Mouse (Mus musculus) hindbrain, embryonic 12.5 days (tissue): ENCODE measurements at regions not wholly inside any gene's neighbourhood (a gene's known extent, or its start where the extent isn't known, plus 50 kb on each side); places are given as distances from the start of the nearest gene placed in this dataset.
"Not testable (repeated sequence)": the region's sequence is repeated elsewhere in the genome, so short reads cannot be mapped to it uniquely, and the experiment has no call there.

Source experiments
- ATAC-seq: fragments of 200-750 bp; cut with Nextera tagmentation; 2 replicates; pipeline ENCODE4 v1.8.0; 2017; ENCODE audit warnings: moderate TSS enrichment; ENCODE audit not compliant: low FRiP score
- H3K27ac ChIP-seq: fragments of 300-500 bp; sonication (generic); 2 replicates; pipeline ENCODE4 v1.5.1; 2016; ENCODE audit warnings: mild to moderate bottlenecking
- H3K27me3 ChIP-seq: fragments of 300-500 bp; sonication (generic); 2 replicates; pipeline ENCODE4 v1.6.1; 2016; ENCODE audit warnings: mild to moderate bottlenecking
- H3K36me3 ChIP-seq: fragments of 300-500 bp; sonication (generic); 2 replicates; pipeline ENCODE4 v1.6.1; 2016; ENCODE audit warnings: mild to moderate bottlenecking
- H3K4me1 ChIP-seq: fragments of 300-500 bp; sonication (generic); 2 replicates; pipeline ENCODE4 v1.6.1; 2016
- H3K4me2 ChIP-seq: fragments of 300-500 bp; sonication (generic); replicated peaks from 2 replicates; pipeline ENCODE4 v1.6.1; 2016; ENCODE audit warnings: mild to moderate bottlenecking
- H3K4me3 ChIP-seq: fragments of 300-500 bp; sonication (generic); 2 replicates; pipeline ENCODE4 v1.5.1; 2016; ENCODE audit warnings: mild to moderate bottlenecking
- H3K9ac ChIP-seq: fragments of 300-500 bp; sonication (generic); 2 replicates; pipeline ENCODE4 v1.6.1; 2016; ENCODE audit warnings: mild to moderate bottlenecking, moderate library complexity
- H3K9me3 ChIP-seq: fragments of 300-500 bp; sonication (generic); replicated peaks from 2 replicates; pipeline ENCODE4 v1.6.1; 2016; ENCODE audit warnings: mild to moderate bottlenecking
- WGBS: fragments of 180-500 bp; shearing (Covaris S2); methylation state at CpG from one replicate; pipeline ENCODE4 v1.1.7; 2016; 5-methylcytosine and 5-hydroxymethylcytosine counted together

- Histone ChIP-seq H3K36me3 (no peaks in the 10 kb centered on the region), H3K4me2 (no peak overlapping the region), H3K27ac (no peak overlapping the region), H3K4me1 (no peaks in the 10 kb centered on the region), H3K4me3 (no peak overlapping the region), H3K9ac (no peak overlapping the region), H3K9me3 (no peaks in the 10 kb centered on the region), H3K27me3 (no peaks in the 10 kb centered on the region)
- 18% methylated on average over 4 of the region's 4 CpGs for WGBS
- ATAC-seq: 0 out of 2 replicates have a peak, but pooled peaks have one; percentile 19
These were observed 72.2 kb downstream of the Trim42 start for GRCm38 (mm10) chr9:97297538-97297937.

DNA sequence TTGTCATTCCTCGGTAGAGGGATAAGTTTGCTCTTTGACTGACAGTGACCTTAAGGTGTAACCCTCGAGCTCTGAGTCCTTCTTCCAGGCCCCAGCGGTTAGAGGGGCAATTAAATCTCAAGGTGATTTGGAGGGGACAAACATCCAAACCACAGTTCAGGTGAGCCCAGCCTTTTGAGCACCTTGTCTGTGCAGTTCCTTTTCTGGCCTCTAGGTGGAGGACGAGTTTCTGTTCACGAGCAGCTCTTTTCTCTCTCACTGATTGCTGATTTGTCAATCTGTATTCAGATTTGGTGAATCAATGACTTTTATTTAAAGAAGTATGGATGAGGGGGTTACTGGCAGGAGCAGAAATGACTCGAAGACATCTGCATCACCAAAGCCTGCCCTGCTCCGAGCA lies 74.0 kb downstream of the Trim42 start:
- Histone ChIP-seq H3K9me3 (no peaks in the 10 kb centered on the region), H3K9ac (no peak overlapping the region), H3K4me2 (no peak overlapping the region), H3K27ac (no peak overlapping the region), H3K36me3 (no peaks in the 10 kb centered on the region), H3K27me3 (no peaks in the 10 kb centered on the region), H3K4me1 (no peaks in the 10 kb centered on the region), H3K4me3 (no peak overlapping the region)
- ATAC-seq: no peak
- WGBS: 33% methylated on average over 7 of the region's 7 CpGs

GRCm38 (mm10) chr9:97291870-97292269 lies 77.9 kb downstream of the Trim42 start:
- ATAC-seq: no peak
- H3K4me1 ChIP-seq: no peaks in the 10 kb centered on the region

GRCm38 (mm10) chr9:97284282-97284802 lies 85.4 kb downstream of the Trim42 start:
- Histone ChIP-seq H3K36me3 (no peaks in the 10 kb centered on the region), H3K4me3 (no peak overlapping the region), H3K4me1 (no peaks in the 10 kb centered on the region; the same call in 1 of the 2 replicates), H3K9me3 (no peaks in the 10 kb centered on the region), H3K27ac (no peak overlapping the region), H3K9ac (no peak overlapping the region), H3K4me2 (no peak overlapping the region), H3K27me3 (no peaks in the 10 kb centered on the region)
- WGBS: 52% methylated on average over 7 of the region's 7 CpGs
- ATAC-seq: no peak; the same call in 1 of the 2 replicates

More at GRCm38 (mm10) chr9:97291870-97292269, 77.9 kb downstream of the Trim42 start:
- H3K27me3 ChIP-seq: no peaks in the 10 kb centered on the region
- H3K9ac ChIP-seq: no peak overlapping the region
- WGBS: 77% methylated on average over 1 of the region's 1 CpGs
- H3K27ac ChIP-seq: no peak overlapping the region
- H3K36me3 ChIP-seq: no peaks in the 10 kb centered on the region
- H3K9me3 ChIP-seq: no peaks in the 10 kb centered on the region
- no peak overlapping the region for H3K4me2 ChIP-seq
- H3K4me3 ChIP-seq: no peak overlapping the region

- Histone ChIP-seq H3K4me3 (no peak overlapping the region), H3K9me3 (no peaks in the 10 kb centered on the region), H3K27ac (no peak overlapping the region), H3K27me3 (no peaks in the 10 kb centered on the region), H3K4me2 (no peak overlapping the region), H3K36me3 (no peaks in the 10 kb centered on the region), H3K4me1 (no peaks in the 10 kb centered on the region; the same call in 1 of the 2 replicates), H3K9ac (no peak overlapping the region)
- no peak for ATAC-seq
- WGBS: 88% methylated on average over 3 of the region's 3 CpGs
These were observed 87.7 kb downstream of the Trim42 start for GRCm38 (mm10) chr9:97282090-97282489.

DNA sequence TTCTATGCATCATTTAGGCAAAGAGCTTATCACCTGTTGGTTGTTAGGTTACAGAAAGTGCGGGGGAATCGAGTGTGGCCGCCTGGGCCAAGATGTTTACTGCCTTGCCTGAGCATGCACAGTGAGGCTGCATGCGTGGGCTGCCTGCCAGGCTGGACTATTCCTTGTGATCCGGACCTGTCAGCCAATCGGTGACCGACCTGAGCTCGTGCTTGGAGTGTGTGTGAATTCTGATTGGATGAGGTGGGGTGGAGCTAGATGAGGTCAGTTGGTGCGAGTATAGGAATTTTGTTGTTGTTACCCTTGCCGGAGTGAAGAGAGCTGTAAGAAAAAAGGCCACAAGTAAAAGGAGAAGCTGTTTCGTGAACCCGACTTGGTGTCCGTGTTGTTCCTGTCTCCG lies 94.3 kb downstream of the Trim42 start:
- H3K4me1 ChIP-seq, ATAC-seq, H3K27ac ChIP-seq, H3K4me3 ChIP-seq, H3K36me3 ChIP-seq, H3K9ac ChIP-seq, H3K9me3 ChIP-seq, H3K27me3 ChIP-seq, H3K4me2 ChIP-seq: not testable (repeated sequence)
- WGBS: 86% methylated on average over 14 of the region's 14 CpGs

- Histone ChIP-seq H3K9me3 (no peaks in the 10 kb centered on the region), H3K27me3 (no peaks in the 10 kb centered on the region), H3K9ac (no peak overlapping the region), H3K27ac (no peak overlapping the region), H3K36me3 (no peaks in the 10 kb centered on the region), H3K4me2 (no peak overlapping the region), H3K4me3 (no peak overlapping the region), H3K4me1 (no peaks in the 10 kb centered on the region)
- 96% methylated on average over 7 of the region's 7 CpGs for WGBS
- no peak for ATAC-seq
These were observed 95.9 kb downstream of the Trim42 start for GRCm38 (mm10) chr9:97273891-97274290.

- no peaks in the 10 kb centered on the region for H3K9me3 ChIP-seq
- H3K27ac ChIP-seq: no peak overlapping the region
- no peak for ATAC-seq
- H3K9ac ChIP-seq: no peak overlapping the region
- H3K36me3 ChIP-seq: no peaks in the 10 kb centered on the region
- H3K4me1 ChIP-seq: no peaks in the 10 kb centered on the region
- no peak overlapping the region for H3K4me2 ChIP-seq
- WGBS: 94% methylated on average over 8 of the region's 8 CpGs
- no peaks in the 10 kb centered on the region for H3K27me3 ChIP-seq
- H3K4me3 ChIP-seq: no peak overlapping the region
These were observed 97.7 kb downstream of the Trim42 start for GRCm38 (mm10) chr9:97272061-97272460.

GRCm38 (mm10) chr9:97247621-97248020 lies 122.1 kb downstream of the Trim42 start:
- no peaks in the 10 kb centered on the region for H3K36me3 ChIP-seq
- 97% methylated on average over 1 of the region's 1 CpGs for WGBS
- no peak overlapping the region for H3K4me2 ChIP-seq
- H3K4me3 ChIP-seq: no peak overlapping the region
- H3K27me3 ChIP-seq: no peaks in the 10 kb centered on the region
- no peak overlapping the region for H3K9ac ChIP-seq
- H3K9me3 ChIP-seq: no peaks in the 10 kb centered on the region
- no peak overlapping the region for H3K27ac ChIP-seq
- H3K4me1 ChIP-seq: no peaks in the 10 kb centered on the region
- no peak for ATAC-seq

DNA sequence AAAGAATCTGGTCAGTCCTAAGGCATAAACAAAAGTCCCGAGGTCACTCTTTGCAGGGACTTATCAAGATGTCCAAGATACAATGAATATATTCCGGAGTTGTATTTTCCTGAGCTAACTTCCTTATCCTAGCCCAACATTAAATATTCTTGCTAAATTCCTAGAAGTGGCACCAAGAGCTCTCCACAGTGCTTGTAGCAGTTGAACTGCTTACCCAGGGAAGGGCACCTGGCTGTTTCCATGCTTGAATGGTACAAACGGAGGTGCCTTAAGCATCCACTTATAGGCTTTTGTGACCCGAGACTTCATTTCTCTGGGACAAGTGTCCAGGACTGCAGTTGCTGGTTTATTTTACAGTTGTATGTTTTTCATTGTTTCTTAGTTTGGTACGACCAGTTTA lies 115.1 kb upstream of the Slc25a36 start:
- no peak for ATAC-seq
- WGBS: 87% methylated on average over 5 of the region's 5 CpGs
- H3K4me2 ChIP-seq: no peak overlapping the region
- H3K4me1 ChIP-seq: peaks cover 12% of the 10 kb centered on the region
- no peaks in the 10 kb centered on the region for H3K27me3 ChIP-seq
- H3K9me3 ChIP-seq: no peaks in the 10 kb centered on the region
- H3K27ac ChIP-seq: no peak overlapping the region
- no peak overlapping the region for H3K4me3 ChIP-seq
- H3K9ac ChIP-seq: no peak overlapping the region
- no peaks in the 10 kb centered on the region for H3K36me3 ChIP-seq

- ATAC-seq: no peak
- Histone ChIP-seq H3K4me1 (peaks cover 12% of the 10 kb centered on the region), H3K9me3 (no peaks in the 10 kb centered on the region), H3K4me3 (no peak overlapping the region), H3K27ac (no peak overlapping the region), H3K9ac (no peak overlapping the region), H3K36me3 (no peaks in the 10 kb centered on the region), H3K4me2 (peak overlapping the region; percentile 24; the same call in 1 of the 2 replicates), H3K27me3 (no peaks in the 10 kb centered on the region)
- WGBS: 25% methylated on average over 7 of the region's 7 CpGs
These were observed 113.6 kb upstream of the Slc25a36 start for GRCm38 (mm10) chr9:97224549-97224948.

GRCm38 (mm10) chr9:97214806-97215205 lies 103.8 kb upstream of the Slc25a36 start:
- H3K9me3 ChIP-seq: no peaks in the 10 kb centered on the region
- H3K27ac ChIP-seq: no peak overlapping the region
- no peak overlapping the region for H3K4me3 ChIP-seq
- no peak overlapping the region for H3K9ac ChIP-seq
- WGBS: 50% methylated on average over 2 of the region's 2 CpGs
- no peak overlapping the region for H3K4me2 ChIP-seq
- no peaks in the 10 kb centered on the region for H3K27me3 ChIP-seq
- no peaks in the 10 kb centered on the region for H3K4me1 ChIP-seq
- ATAC-seq: no peak
- no peaks in the 10 kb centered on the region for H3K36me3 ChIP-seq

DNA sequence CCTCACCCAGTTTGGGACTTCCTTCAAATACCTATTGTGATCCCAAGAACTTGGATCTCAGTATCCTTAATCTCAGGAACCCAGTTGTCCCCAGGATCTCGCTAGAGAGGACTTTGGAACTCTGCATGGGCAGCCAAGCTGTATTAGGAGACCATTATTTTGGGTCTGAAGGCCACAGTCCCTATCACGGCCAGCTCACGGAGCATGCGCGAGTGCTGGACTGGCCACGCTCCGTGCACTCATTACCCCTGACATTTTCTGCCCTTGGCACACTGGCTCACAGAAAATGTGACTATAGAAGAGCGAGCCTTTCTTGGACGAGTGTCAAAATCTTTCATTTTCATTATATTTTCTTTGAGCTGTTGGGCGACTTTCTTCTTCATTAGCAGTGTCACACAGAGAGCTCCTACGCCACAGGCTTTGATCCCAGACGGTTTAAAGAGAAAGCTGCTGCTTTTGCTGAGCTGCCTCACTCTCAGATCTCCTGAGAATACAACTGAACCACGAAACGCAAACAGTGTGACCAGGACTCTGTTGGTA lies 79.4 kb upstream of the Slc25a36 start:
- Histone ChIP-seq H3K9ac (no peak overlapping the region), H3K27ac (no peak overlapping the region), H3K4me2 (no peak overlapping the region), H3K4me1 (no peaks in the 10 kb centered on the region), H3K27me3 (no peaks in the 10 kb centered on the region), H3K4me3 (no peak overlapping the region), H3K36me3 (no peaks in the 10 kb centered on the region), H3K9me3 (no peaks in the 10 kb centered on the region)
- 86% methylated on average over 14 of the region's 14 CpGs for WGBS
- ATAC-seq: no peak
